Mouse (Mus musculus) inflammation-experienced regulatory T-cells, adult 6 months (primary cell): ENCODE measurements around the gene Kank2. TPM values are rescaled to one million over a fixed set of nuclear protein-coding genes. Genes with fewer than 3 reads are reported as not detected.

ENCODE experiments used
- polyA plus RNA-seq, 3 experiments: library from polyadenylated mRNA; unstranded; fragments of 100-300 nt; shearing (Covaris generic); gene quantifications; one replicate each; pipeline ENCODE4 v1.2.1; 2017

The Kank2 gene
- polyA plus RNA-seq, 3 experiments from 2014 or later, result not detected

Other genes starting within 250 kb of the Kank2 start
- gene Timm29, start 206.0 kb downstream of the Kank2 start, polyA plus RNA-seq, result 1 to 10 TPM; 3.0 to 5.6 (median 3.4) TPM
- gene Yipf2, start 205.9 kb downstream of the Kank2 start, polyA plus RNA-seq, result 10 to 100 TPM; 12.4 to 26.5 (median 18.1) TPM
- gene Smarca4, start 182.6 kb downstream of the Kank2 start, polyA plus RNA-seq, result 10 to 100 TPM; 24.2 to 32.7 (median 26.9) TPM
- 10 to 100 TPM in 2 of 3 experiments, 1 to 10 TPM in 1; 9.2 to 21.2 (median 14.6) TPM for gene Ldlr, start 75.3 kb downstream of the Kank2 start, polyA plus RNA-seq
- 10 to 100 TPM in 1 of 3 experiments, 1 to 10 TPM in 2; 5.5 to 54.9 (median 8.6) TPM for gene Spc24, start 38.4 kb downstream of the Kank2 start, polyA plus RNA-seq
- gene Angptl8, start 36.8 kb upstream of the Kank2 start, polyA plus RNA-seq, result not detected
- 1 to 10 TPM; 1.7 to 2.1 (median 1.9) TPM for gene Dock6, start 53.9 kb upstream of the Kank2 start, polyA plus RNA-seq
- 1 to 10 TPM; 7.4 to 9.6 (median 8.9) TPM for gene Rab3d, start 119.4 kb upstream of the Kank2 start, polyA plus RNA-seq
- not detected for gene Ccdc159, start 128.7 kb upstream of the Kank2 start, polyA plus RNA-seq
- 10 to 100 TPM in 1 of 3 experiments, 1 to 10 TPM in 2; 8.8 to 11.1 (median 9.7) TPM for gene Tmem205, start 128.8 kb upstream of the Kank2 start, polyA plus RNA-seq
- gene Plppr2, start 138.3 kb upstream of the Kank2 start, polyA plus RNA-seq, result 1 to 10 TPM in 1 of 3 experiments, under 1 TPM in 2; 0.26 to 1.2 (median 0.45) TPM
- 1 to 10 TPM; 3.6 to 6.2 (median 4.9) TPM for gene Swsap1, start 157.0 kb upstream of the Kank2 start, polyA plus RNA-seq
- gene Epor, start 164.8 kb upstream of the Kank2 start, polyA plus RNA-seq, result under 1 TPM in 2 of 3 experiments, not detected in 1; 0.31 to 0.38 TPM
- gene Rgl3, start 190.7 kb upstream of the Kank2 start, polyA plus RNA-seq, result not detected
- gene Ccdc151, start 203.9 kb upstream of the Kank2 start, polyA plus RNA-seq, result not detected
- gene Prkcsh, start 204.1 kb upstream of the Kank2 start, polyA plus RNA-seq, result 10 to 100 TPM; 30.8 to 47.7 (median 36.1) TPM